Mouse (Mus musculus) mammary gland, adult 2 months (tissue): ENCODE measurements around the gene Vps26a. TPM values are rescaled to one million over a fixed set of nuclear protein-coding genes. Genes with fewer than 3 reads are reported as not detected.

Experiments used
- polyA plus RNA-seq: library from polyadenylated mRNA; depleted of rRNA; stranded (reverse); fragments of >200 nt; gene quantifications from 2 replicates; pipeline ENCODE4 v1.2.3, GENCODE M21; 2012; ENCODE audit warnings: low replicate concordance; rRNA removed

The Vps26a gene
- polyA plus RNA-seq = 6.4 and 19.4 TPM in 2 replicates

GRCm38 (mm10) chr10:62486618-62487415 is at the start of gene Vps26a:
Gene Vps26a (minus strand): TSS chr10:62486805.

GRCm38 (mm10) chr10:62527351-62527750 is 40.7 kb upstream of the Vps26a start, which contains the start of gene Srgn:
Gene Srgn (minus strand): TSS chr10:62527451.

GRCm38 (mm10) chr10:62449364-62450279 is 37.0 kb downstream of the Vps26a start, which contains the start of the genes 4930507D05Rik and Supv3l1:
Gene 4930507D05Rik (plus strand): TSS chr10:62449489.
Gene Supv3l1 (minus strand): TSS chr10:62449738.

GRCm38 (mm10) chr10:62422255-62422654 is 64.3 kb downstream of the Vps26a start, which contains the start of gene Hkdc1:
Gene Hkdc1 (minus strand): TSS chr10:62422491.

Other genes starting within 250 kb of the Vps26a start
- 0.34 TPM in 1 of 2 replicates, not detected in the other for gene Tacr2, start 234.4 kb downstream of the Vps26a start, polyA plus RNA-seq
- gene Hk1, start 106.9 kb downstream of the Vps26a start, polyA plus RNA-seq = 24.7 and 40.6 TPM in 2 replicates
- not detected in 2 replicates for gene Hkdc1, start 64.3 kb downstream of the Vps26a start, polyA plus RNA-seq
- gene 4930507D05Rik, start 37.3 kb downstream of the Vps26a start, polyA plus RNA-seq = 0.07 and 0.18 TPM in 2 replicates
- gene Supv3l1, start 37.1 kb downstream of the Vps26a start, polyA plus RNA-seq = 13.0 and 20.2 TPM in 2 replicates
- 38.9 and 42.1 TPM in 2 replicates for gene Srgn, start 40.6 kb upstream of the Vps26a start, polyA plus RNA-seq
- 26.9 and 47.2 TPM in 2 replicates for gene Kif1bp, start 91.7 kb upstream of the Vps26a start, polyA plus RNA-seq
- gene Ddx21, start 115.5 kb upstream of the Vps26a start, polyA plus RNA-seq = 7.9 and 14.4 TPM in 2 replicates
- 5.8 and 10.4 TPM in 2 replicates for gene Ddx50, start 164.4 kb upstream of the Vps26a start, polyA plus RNA-seq
- gene Stox1, start 239.3 kb upstream of the Vps26a start, polyA plus RNA-seq = 0.24 and 0.32 TPM in 2 replicates